Mouse (Mus musculus) kidney, embryonic 14.5 days (tissue): ENCODE measurements around the gene Arid1b. TPM values are rescaled to one million over a fixed set of nuclear protein-coding genes. Genes with fewer than 3 reads are reported as not detected.

Source experiments
- ATAC-seq: fragments of 200-750 bp; cut with Nextera tagmentation; 2 replicates; pipeline ENCODE4 v1.8.0; 2017; ENCODE audit warnings: moderate number of reproducible peaks, mild to moderate bottlenecking, moderate TSS enrichment, moderate library complexity; ENCODE audit not compliant: low FRiP score, low TSS enrichment
- H3K27ac ChIP-seq: fragments of 300-500 bp; sonication (generic); 2 replicates; pipeline ENCODE4 v1.5.1; 2014; ENCODE audit warnings: low read depth, mild to moderate bottlenecking, low read length, moderate library complexity, mixed read lengths
- H3K27me3 ChIP-seq: fragments of 300-500 bp; sonication (generic); 2 replicates; pipeline ENCODE4 v1.6.1; 2014; ENCODE audit warnings: mild to moderate bottlenecking, low read length; ENCODE audit not compliant: control insufficient read depth, insufficient read depth
- H3K36me3 ChIP-seq: fragments of 300-500 bp; sonication (generic); 2 replicates; pipeline ENCODE4 v1.6.1; 2014; ENCODE audit warnings: low read length, mixed read lengths; ENCODE audit not compliant: control insufficient read depth, insufficient read depth
- H3K4me1 ChIP-seq: fragments of 300-500 bp; sonication (generic); 2 replicates; pipeline ENCODE4 v1.6.1; 2014; ENCODE audit warnings: low read length, mixed read lengths; ENCODE audit not compliant: control insufficient read depth, insufficient read depth
- H3K4me2 ChIP-seq: fragments of 300-500 bp; sonication (generic); replicated peaks from 2 replicates; pipeline ENCODE4 v1.6.1; 2014; ENCODE audit warnings: low read depth, mild to moderate bottlenecking, low read length
- H3K4me3 ChIP-seq: fragments of 300-500 bp; sonication (generic); 2 replicates; pipeline ENCODE4 v1.5.1; 2014; ENCODE audit warnings: mild to moderate bottlenecking, low read length
- H3K9ac ChIP-seq: fragments of 300-500 bp; sonication (generic); 2 replicates; pipeline ENCODE4 v1.6.1; 2014; ENCODE audit warnings: low read depth, mild to moderate bottlenecking, low read length, moderate library complexity
- H3K9me3 ChIP-seq: fragments of 300-500 bp; sonication (generic); 2 replicates; pipeline ENCODE4 v1.6.1; 2016; ENCODE audit warnings: low read length; ENCODE audit not compliant: control insufficient read depth
- WGBS: fragments of 180-500 bp; shearing (Covaris S2); extraction: QIAGEN DNeasy Blood & Tissue Kit; methylation state at CpG from one replicate; pipeline ENCODE4 v1.1.7; 2014; 5-methylcytosine and 5-hydroxymethylcytosine counted together
- polyA plus RNA-seq: library from polyadenylated mRNA; unstranded; fragments of >200 nt; fragmentation: Nextera tagmentation; extraction: Ambion mirVana; gene quantifications from 2 replicates; pipeline ENCODE4 v1.2.1, GENCODE M21; 2014

Arid1b gene
- polyA plus RNA-seq, 1 experiment from 2014 or later: 19.2 TPM

GRCm38 (mm10) chr17:5248957-5249656 is 255.0 kb downstream of the Arid1b start:
- Histone ChIP-seq H3K4me3 (no peak overlapping the region), H3K36me3 (no peaks in the 10 kb centered on the region; the same call in 1 of the 2 replicates), H3K9ac (no peak overlapping the region), H3K27ac (peak overlapping the region; percentile 73; the same call in 1 of the 2 replicates), H3K9me3 (no peaks in the 10 kb centered on the region), H3K4me2 (0 out of 2 replicates have a peak overlapping the region, but pooled peaks have one; percentile 12), H3K4me1 (peaks cover 39% of the 10 kb centered on the region), H3K27me3 (no peaks in the 10 kb centered on the region)
- peak; percentile 40; the same call in 1 of the 2 replicates for ATAC-seq
- 17% methylated on average over 17 of the region's 17 CpGs for WGBS

DNA sequence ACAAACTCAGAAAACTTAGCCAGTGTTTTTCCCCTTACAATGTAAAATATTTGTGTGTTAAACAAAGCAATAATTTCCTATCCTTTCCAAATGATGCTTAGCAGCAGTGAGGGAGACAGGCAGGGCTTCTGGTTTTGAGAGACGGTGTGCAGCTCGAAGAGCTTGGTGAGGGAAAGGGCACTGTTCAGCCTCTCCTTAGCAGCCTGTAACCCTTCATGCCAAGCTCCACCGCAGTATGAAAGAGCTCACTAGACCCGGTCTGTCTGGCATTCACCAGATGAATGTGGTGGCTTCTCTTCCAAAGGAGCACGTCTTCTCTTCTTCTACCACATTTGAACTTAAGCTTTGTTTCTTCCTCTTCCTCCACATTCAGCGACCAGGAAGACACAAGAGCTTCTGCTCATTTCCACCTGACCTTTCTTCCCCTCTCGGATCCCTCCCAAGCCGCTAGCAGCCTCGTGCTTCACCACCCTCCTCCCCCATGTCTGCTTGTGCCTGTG is 255.6 kb downstream of the Arid1b start:
- Histone ChIP-seq H3K36me3 (no peaks in the 10 kb centered on the region), H3K4me3 (no peak overlapping the region), H3K9me3 (no peaks in the 10 kb centered on the region), H3K27ac (no peak overlapping the region), H3K27me3 (no peaks in the 10 kb centered on the region), H3K9ac (no peak overlapping the region), H3K4me1 (peaks cover 39% of the 10 kb centered on the region), H3K4me2 (no peak overlapping the region)
- WGBS: 50% methylated on average over 9 of the region's 9 CpGs
- no peak for ATAC-seq

- no peak overlapping the region for H3K9ac ChIP-seq
- WGBS: 22% methylated on average over 3 of the region's 3 CpGs
- no peak overlapping the region for H3K4me2 ChIP-seq
- H3K9me3 ChIP-seq: no peaks in the 10 kb centered on the region
- H3K27ac ChIP-seq: no peak overlapping the region
- peaks cover 31% of the 10 kb centered on the region for H3K4me1 ChIP-seq
- no peaks in the 10 kb centered on the region for H3K27me3 ChIP-seq
- H3K36me3 ChIP-seq: no peaks in the 10 kb centered on the region
- no peak for ATAC-seq
- no peak overlapping the region for H3K4me3 ChIP-seq
Measured at GRCm38 (mm10) chr17:5252436-5252835, 258.3 kb downstream of the Arid1b start.

DNA sequence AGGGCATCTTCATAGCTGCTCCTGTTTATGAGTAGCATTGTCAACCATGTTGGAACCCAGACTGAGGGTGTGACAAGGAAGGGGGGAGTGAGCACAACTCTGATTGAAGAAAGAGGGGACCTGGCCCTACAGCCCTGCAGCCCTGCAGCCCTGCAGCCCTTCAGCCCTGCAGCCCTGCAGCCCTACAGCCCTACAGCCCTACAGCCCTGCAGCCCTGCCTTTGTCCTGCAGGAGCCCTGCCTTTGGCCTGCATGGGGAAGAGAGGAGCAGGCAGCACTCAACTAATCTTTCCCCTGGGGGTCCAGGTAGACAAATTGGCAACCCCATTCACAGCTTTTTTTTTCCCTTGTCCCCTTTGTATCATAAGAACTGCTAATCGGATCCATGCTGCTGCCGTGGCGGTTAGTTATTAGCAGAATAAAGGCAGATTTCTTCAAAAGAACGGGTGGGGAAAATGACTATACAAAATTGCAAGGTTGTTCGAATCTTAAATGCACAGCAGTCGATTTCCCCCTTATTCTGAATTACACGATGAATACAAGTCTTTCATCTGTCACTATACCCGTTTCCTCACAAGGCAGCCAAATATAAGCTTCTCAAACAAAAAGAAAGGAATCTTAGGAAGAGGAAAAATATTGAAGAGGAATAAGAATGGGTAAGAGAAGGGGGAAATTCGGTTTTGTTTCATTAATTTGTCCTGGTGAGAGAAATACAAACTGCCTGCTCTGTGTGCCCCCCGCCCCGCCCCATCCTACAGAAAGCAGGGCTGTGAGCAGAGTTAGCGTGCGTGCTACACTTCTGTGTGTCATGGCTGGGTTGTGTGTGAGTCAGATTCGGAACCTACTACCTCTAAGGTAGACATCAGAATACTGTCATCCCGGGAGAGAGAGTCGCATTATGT is 260.8 kb downstream of the Arid1b start:
- no peaks in the 10 kb centered on the region for H3K36me3 ChIP-seq
- 84% methylated on average over 16 of the region's 16 CpGs for WGBS

GRCm38 (mm10) chr17:5255618-5255933 is 261.4 kb downstream of the Arid1b start:
- Histone ChIP-seq H3K27ac (no peak overlapping the region), H3K4me1 (peaks cover 10% of the 10 kb centered on the region; the same call in 1 of the 2 replicates), H3K36me3 (no peaks in the 10 kb centered on the region), H3K27me3 (no peaks in the 10 kb centered on the region), H3K9me3 (no peaks in the 10 kb centered on the region), H3K4me3 (no peak overlapping the region), H3K9ac (no peak overlapping the region), H3K4me2 (no peak overlapping the region)
- no peak for ATAC-seq
- 90% methylated on average over 2 of the region's 2 CpGs for WGBS

More for the DNA sequence above, 260.8 kb downstream of the Arid1b start:
- H3K27ac ChIP-seq: no peak overlapping the region
- no peak overlapping the region for H3K9ac ChIP-seq
- H3K27me3 ChIP-seq: no peaks in the 10 kb centered on the region
- no peak overlapping the region for H3K4me2 ChIP-seq
- H3K9me3 ChIP-seq: no peaks in the 10 kb centered on the region
- no peak overlapping the region for H3K4me3 ChIP-seq
- no peak for ATAC-seq
- peaks cover 11% of the 10 kb centered on the region; the same call in 1 of the 2 replicates for H3K4me1 ChIP-seq

GRCm38 (mm10) chr17:5258978-5259377 is 264.8 kb downstream of the Arid1b start:
- H3K27me3 ChIP-seq: no peaks in the 10 kb centered on the region
- peaks cover 16% of the 10 kb centered on the region; the same call in 1 of the 2 replicates for H3K4me1 ChIP-seq
- peaks cover 2% of the 10 kb centered on the region; the same call in 1 of the 2 replicates for H3K36me3 ChIP-seq
- H3K9me3 ChIP-seq: no peaks in the 10 kb centered on the region
- WGBS: 80% methylated on average over 9 of the region's 9 CpGs
- H3K9ac ChIP-seq: no peak overlapping the region
- no peak overlapping the region for H3K4me2 ChIP-seq
- ATAC-seq: no peak; the same call in 1 of the 2 replicates
- no peak overlapping the region for H3K4me3 ChIP-seq
- H3K27ac ChIP-seq: no peak overlapping the region

DNA sequence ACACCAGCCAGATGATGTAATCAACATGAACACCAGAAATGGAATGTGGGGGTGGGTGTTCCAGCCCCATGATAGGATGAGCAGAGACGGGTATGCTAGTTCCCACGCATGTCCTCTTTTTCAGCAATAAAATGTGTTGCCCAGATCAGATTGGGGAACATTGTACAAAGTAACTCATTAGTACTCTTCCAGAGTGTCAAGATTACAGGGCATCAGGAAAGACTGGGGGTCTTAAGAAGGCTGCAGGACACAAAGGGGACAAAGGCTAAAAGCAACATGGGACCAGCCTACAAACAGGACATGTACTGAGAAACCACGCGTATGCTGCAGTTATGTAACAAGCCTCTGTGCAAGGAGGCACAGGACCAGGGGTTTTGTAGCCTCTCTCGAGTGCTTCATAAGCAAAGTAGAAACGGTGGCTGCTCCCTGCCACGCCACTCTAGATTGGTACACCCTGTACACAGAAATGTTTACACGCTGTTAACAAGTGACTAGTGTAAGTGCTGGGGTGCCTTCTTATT is 267.1 kb downstream of the Arid1b start:
- no peak for ATAC-seq
- peaks cover 16% of the 10 kb centered on the region; the same call in 1 of the 2 replicates for H3K4me1 ChIP-seq
- H3K9me3 ChIP-seq: no peaks in the 10 kb centered on the region
- no peaks in the 10 kb centered on the region for H3K27me3 ChIP-seq
- H3K27ac ChIP-seq: no peak overlapping the region
- H3K36me3 ChIP-seq: peaks cover 16% of the 10 kb centered on the region; the same call in 1 of the 2 replicates
- no peak overlapping the region for H3K4me3 ChIP-seq
- no peak overlapping the region for H3K4me2 ChIP-seq
- H3K9ac ChIP-seq: no peak overlapping the region
- 64% methylated on average over 8 of the region's 8 CpGs for WGBS

- Histone ChIP-seq H3K9ac (no peak overlapping the region), H3K9me3 (no peaks in the 10 kb centered on the region), H3K27me3 (no peaks in the 10 kb centered on the region), H3K4me2 (no peak overlapping the region), H3K36me3 (peaks cover 16% of the 10 kb centered on the region; the same call in 1 of the 2 replicates), H3K27ac (no peak overlapping the region), H3K4me3 (no peak overlapping the region), H3K4me1 (peaks cover 16% of the 10 kb centered on the region; the same call in 1 of the 2 replicates)
- 35% methylated on average over 22 of the region's 22 CpGs for WGBS
- no peak for ATAC-seq
Measured at GRCm38 (mm10) chr17:5261874-5262605, 267.9 kb downstream of the Arid1b start.
